Comparison of ENCODE assay signal across 18 mouse cellular contexts in genomic region chr8:78678541-78679219, GRCm38 (mm10).
DNase-seq lines count a peak whose midpoint lies in the region; ATAC-seq lines count a peak whose summit lies in the region.
"Had no signal": no experiment of that assay in that cellular context is flagged by ENCODE, and none has a peak within 500 bp of the region (broad histone marks: within the 10 kb centered on the region; RNA-seq: fewer than 3 reads in every experiment).

No protein-coding gene starts in this region.

- peak overlapping the region; percentile 73 for H3K27ac ChIP-seq in embryonic facial prominence, embryonic 10.5 days (replicated peaks)
- H3K27ac ChIP-seq in limb, embryonic 15.5 days = peak overlapping the region; percentile 73
- H3K27ac ChIP-seq: heart, adult 2 months; hindbrain, embryonic 12.5 days had no signal

- no peak overlapping the region for H3K4me2 ChIP-seq in limb, embryonic 15.5 days
- H3K4me2 ChIP-seq: hindbrain, embryonic 12.5 days had no signal

- peaks cover 17% of the 10 kb centered on the region for H3K36me3 ChIP-seq in embryonic facial prominence, embryonic 10.5 days (replicated peaks)
- no peaks in the 10 kb centered on the region; the same call in 1 of the 2 replicates for H3K36me3 ChIP-seq in limb, embryonic 15.5 days
- H3K36me3 ChIP-seq: hindbrain, embryonic 12.5 days had no signal

- WGBS in embryonic facial prominence, embryonic 10.5 days = 52% methylated on average over 10 of the region's 10 CpGs
- WGBS in limb, embryonic 15.5 days = 31% methylated on average over 10 of the region's 10 CpGs

- no peak overlapping the region for H3K9ac ChIP-seq in limb, embryonic 15.5 days
- H3K9ac ChIP-seq: hindbrain, embryonic 12.5 days had no signal

- H3K4me3 ChIP-seq in embryonic facial prominence, embryonic 10.5 days = no peak overlapping the region
- no peak overlapping the region for H3K4me3 ChIP-seq in limb, embryonic 15.5 days
- H3K4me3 ChIP-seq: heart, adult 2 months; hindbrain, embryonic 12.5 days; megakaryocyte, embryonic 14.5 days had no signal

- peak; percentile 51 for DNase-seq in embryo, embryonic 10 days (ENCODE audit: low spot score)
- peak; percentile 50 for DNase-seq in embryonic facial prominence, embryonic 10.5 days (ENCODE audit: low spot score)
- DNase-seq in forelimb bud, embryonic 11.5 days (ENCODE audit: low read depth, low spot score) = peak; percentile 75
- no peak for DNase-seq in right cerebral cortex, postnatal 4 days
- no peak for DNase-seq in frontal cortex, adult 2 months (ENCODE audit: extremely low spot score in 1 of 2, low spot score in 1 of 2)
- DNase-seq: adrenal gland, postnatal 10 days; cerebellum, adult 9-11 months; gastrocnemius, postnatal 14 days; heart, adult 2 months; lung, adult 18-20 months; lung, postnatal 14 days; retina, postnatal 1 day; thymus, postnatal 25 days had no signal

- peak; percentile 48; the same call in 1 of the 2 replicates for ATAC-seq in limb, embryonic 15.5 days (ENCODE audit: insufficient number of reproducible peaks, low FRiP score, low TSS enrichment, low read depth)
- no peak for ATAC-seq in erythroblast, adult 5-6 weeks (replicated peaks; ENCODE audit: low FRiP score, poor library complexity, severe bottlenecking)
- ATAC-seq: midbrain, embryonic 16.5 days had no signal

- H3K9me3 ChIP-seq in embryonic facial prominence, embryonic 10.5 days = no peaks in the 10 kb centered on the region
- H3K9me3 ChIP-seq in limb, embryonic 15.5 days = 0 out of 2 replicates have a peak, but pooled peaks cover 6% of the 10 kb centered on the region
- H3K9me3 ChIP-seq: hindbrain, embryonic 12.5 days had no signal

- no peaks in the 10 kb centered on the region for H3K27me3 ChIP-seq in embryonic facial prominence, embryonic 10.5 days (replicated peaks; ENCODE audit: low read depth, poor library complexity, severe bottlenecking)
- no peaks in the 10 kb centered on the region for H3K27me3 ChIP-seq in limb, embryonic 15.5 days
- H3K27me3 ChIP-seq: hindbrain, embryonic 12.5 days; megakaryocyte, embryonic 14.5 days had no signal

- H3K4me1 ChIP-seq in embryonic facial prominence, embryonic 10.5 days = peaks cover 22% of the 10 kb centered on the region
- H3K4me1 ChIP-seq in limb, embryonic 15.5 days = peaks cover 9% of the 10 kb centered on the region; the same call in 1 of the 2 replicates
- H3K4me1 ChIP-seq: hindbrain, embryonic 12.5 days; megakaryocyte, embryonic 14.5 days had no signal

Comparison
In these comparisons a context has a peak if more than half of its experiments do, and no peak if none do; other contexts are left out.
1. DNase-seq: peak in embryo, embryonic 10 days (single experiment), embryonic facial prominence, embryonic 10.5 days (single experiment) and forelimb bud, embryonic 11.5 days (single experiment); none in right cerebral cortex, postnatal 4 days (single experiment) and frontal cortex, adult 2 months (0 of 2).